Mouse (Mus musculus): ENCODE data around the gene Cep112.

Gene Cep112

DNA sequence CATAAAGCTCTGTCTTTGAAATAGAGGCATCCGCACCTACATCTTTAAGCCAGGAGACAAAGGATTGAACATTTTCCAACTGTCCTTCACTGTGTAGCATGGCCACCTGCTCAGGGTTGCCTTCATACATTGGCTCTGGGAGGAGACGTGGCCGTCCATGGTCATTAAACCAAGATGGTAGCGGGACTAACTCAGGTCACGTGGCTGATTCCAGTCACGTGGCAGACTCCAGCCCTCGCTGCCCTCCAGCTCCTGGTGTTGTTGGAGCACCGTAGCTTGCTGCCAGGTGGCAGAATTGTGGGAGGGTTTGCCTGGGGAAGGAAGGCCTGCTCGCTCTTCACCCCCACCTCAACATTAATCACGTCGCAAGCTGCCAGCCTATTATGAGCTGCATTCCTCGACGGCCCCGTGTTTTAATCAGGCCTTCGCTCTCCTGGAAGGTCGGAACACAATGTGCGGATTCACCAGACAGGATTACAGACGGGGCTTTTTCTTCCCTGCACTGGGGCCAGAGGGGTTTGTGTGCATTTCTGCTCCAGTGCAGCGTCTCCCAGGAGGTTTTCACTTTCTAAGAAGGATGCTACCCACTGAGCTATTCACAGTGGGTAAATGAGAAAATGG lies 460.4 kb downstream of the Cep112 start:
- DNase-seq: no peak

DNA sequence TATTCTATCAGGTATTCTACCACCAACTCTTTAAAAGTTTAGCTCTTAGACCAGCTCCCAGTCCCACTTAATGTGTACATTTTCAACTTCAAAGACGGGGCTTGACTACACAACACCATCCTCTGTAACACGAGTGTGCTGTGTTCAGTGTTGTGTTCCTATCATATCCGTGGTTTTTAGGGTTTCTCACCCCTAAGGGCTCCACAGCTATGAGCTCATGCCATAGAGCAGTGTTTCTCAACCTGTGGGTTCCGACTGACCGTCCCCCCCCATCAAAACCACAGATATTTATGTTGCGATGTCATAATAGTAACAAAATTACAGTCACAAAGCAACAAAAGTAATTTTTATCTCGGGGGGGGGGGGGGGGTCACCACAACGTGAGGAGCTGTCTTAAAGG lies 461.1 kb downstream of the Cep112 start:
- no peak for DNase-seq

DNA sequence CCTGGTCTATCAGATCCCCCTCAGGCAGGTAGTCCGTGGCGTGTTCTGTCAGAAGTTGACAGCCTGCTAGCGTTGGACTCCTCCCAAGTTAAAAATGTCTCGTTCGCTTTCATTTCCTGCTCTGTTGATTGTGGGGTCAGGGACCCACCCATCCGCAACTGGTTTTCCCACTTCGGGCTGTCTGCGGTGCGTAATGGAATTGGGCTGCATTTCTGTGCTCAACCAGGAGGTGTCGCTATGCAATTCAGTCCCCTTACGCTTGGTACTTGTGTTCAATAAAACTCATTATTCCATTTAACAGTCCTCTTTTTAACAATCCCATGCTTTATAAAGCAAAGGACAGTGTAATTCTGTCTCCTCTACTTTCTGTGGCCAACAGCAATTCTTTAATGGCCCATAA lies 464.1 kb downstream of the Cep112 start:
- peak; percentile 49 for DNase-seq

DNA sequence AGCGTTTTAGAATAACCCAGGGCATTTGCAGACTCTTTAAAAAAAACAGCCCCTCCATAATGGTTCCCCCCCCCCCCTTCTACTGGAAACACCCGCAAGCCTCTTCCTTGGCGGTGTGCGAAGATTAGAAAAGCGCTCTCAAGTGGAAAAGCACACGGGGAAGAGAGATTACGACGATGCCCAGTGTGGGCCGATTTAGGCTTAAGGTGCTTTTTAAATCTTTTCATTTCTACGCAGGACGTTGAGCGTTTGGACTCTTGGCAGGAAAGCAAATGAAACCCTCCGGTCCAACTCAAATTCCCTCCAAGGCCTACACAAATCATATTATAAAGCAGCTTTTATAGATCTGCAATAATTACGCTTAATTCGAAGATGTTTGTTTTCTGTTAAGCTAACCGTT lies 465.6 kb downstream of the Cep112 start:
- DNase-seq: no peak

DNA sequence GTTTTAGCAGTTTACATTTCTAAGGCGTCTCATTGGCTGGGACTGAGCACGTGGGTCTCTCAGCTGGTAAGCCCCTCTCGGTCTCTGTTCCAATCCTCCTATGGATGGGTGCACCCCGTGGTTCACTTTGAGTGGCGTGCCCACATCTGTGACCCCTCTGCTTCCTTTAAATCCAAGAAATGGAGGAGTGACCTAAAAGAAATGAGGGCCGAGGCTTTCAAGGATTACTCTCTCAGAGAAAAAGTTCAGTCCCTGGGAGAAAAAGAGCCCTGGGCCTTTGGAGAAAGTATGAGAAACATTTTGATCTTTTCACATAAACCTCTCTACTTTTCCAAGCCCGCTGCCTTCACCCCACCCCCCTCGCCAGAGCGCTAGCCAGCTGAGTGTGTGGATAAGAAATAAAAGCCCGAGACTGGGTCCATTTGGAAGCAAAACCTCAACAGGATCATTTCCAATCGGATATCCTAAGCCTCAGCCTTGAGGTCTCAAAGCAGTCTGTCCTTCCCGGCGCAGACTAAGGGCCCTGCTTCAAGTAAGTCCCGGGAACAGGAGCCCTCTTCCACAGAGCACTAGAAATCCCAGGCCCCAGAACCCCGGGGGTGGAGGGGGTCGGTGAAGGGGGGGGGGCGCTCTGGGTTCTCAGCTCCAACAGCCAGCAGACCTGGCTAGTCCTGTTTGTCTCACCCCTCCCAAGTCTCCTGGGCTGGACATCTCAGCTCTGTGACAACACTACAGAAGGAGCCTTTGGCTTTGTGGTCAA lies 466.3 kb downstream of the Cep112 start:
- no peak for DNase-seq

DNA sequence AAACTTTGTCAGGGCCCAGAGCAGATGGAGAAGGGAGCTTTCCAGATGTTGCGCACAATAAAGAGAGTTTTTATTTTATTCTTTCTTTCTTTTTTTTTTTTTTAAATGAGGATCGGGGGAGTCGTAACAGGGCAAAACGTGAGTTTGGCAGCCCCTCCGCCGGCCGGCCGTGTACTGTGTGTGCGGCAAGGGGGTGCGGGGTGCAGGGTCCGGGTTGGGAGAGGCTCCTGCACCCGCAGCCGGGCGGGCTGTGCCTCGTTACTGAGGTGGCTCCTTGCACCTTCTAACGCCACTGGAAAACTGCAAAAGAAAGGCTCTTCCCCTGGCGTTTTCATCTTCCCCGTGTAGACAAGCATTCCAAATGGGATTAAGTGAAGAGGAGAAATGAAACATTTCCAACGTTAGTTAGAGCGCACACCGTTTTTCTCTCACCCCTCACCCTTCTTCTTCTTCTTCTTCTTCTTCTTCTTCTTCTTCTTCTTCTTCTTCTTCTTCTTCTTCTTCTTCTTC lies 466.9 kb downstream of the Cep112 start:
- DNase-seq: no peak

DNA sequence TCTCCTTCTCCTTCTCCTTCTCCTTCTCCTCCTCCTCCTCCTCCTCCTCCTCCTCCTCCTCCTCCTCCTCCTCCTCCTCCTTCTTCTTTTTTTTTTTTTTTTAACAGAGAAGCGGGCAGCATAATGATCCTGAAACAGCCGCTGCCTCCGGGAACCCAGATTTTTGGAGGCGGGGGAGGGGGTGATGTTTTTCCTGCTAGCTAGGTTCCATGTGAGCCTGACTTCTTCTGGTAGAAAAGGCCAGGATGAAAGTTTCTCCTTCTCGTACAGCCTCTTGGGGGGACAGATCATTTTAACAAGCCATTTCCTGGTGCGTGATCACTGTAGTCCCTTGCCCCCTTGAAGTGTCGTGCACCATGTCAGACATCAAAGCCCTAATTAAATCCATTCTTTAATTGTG lies 467.4 kb downstream of the Cep112 start:
- DNase-seq: no peak

DNA sequence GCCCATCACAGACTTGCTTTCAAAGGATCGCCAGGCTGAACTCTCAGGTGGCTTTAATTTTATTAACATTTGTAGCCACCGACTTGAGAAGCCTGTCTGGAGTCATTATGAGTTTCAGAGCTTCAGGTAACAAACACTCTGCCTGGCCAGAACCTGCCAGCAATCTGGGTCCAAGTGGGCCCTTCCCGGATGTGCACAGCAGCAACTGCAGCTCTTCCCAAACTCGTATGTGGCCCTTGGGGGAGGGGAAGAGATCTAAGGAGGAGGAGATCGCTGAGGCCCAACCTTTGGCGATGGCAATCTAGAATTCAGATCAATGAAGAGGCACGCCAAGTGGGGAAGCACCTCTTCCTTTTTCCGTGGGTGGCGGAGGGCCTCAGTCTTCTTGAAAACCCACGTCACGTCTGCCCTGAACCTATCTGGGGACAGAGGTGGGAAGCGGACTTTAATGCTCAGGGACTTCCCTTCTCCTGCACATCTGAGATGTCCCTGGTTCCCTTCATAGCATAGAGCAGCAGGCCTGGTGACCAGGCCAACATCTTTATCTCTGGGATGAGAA lies 468.3 kb downstream of the Cep112 start:
- no peak for DNase-seq

DNA sequence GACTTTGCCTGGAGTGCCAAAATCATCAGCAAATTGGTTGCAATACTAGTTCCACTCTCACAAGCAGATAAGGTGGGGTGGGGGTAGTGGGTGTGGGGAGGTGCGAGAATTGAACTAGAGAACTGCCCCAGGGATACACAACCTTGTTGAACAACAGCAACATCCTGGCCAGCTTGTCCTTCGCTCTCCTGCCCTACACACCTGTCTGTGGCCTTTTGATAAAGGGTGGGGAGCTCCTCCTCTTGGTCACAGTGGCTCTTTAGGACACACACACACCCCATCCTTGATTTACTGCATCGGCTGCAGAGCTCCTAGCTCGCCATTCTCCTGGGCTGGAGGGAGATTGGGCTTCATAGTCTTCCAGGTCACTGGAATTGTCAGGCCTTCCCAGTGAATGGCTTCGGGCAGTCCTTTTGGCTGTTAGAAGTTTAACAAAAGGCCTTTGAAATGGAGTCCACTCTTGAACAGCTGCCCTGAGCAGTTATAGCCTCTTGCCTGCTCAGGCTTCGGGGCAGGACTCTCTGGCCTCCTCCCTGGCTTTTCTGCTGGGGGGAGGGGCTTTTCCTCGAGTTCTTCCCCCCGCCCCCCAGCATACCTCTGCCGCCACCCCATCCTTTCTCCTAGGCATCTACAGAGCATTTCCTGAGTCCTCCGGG lies 469.0 kb downstream of the Cep112 start:
- no peak for DNase-seq

DNA sequence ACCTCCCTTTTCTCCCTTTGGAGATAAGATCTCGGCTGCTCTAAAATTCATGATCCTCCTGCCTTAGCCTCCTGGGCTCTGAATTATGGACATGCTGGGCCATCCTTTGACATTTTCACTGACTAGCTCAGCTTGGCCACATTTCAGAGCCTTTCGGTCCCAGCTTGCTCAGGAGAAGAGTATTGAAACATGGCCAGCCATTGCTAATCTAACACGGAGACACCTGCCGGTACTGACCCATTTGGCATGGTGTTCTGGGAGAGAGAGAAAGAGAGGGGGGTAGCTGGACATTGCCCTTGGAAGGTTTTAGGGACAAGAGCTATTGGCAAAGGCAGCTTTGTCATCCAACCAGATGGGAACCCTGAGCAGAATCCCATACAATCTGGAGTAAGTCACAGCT lies 472.0 kb downstream of the Cep112 start:
- DNase-seq: no peak

DNA sequence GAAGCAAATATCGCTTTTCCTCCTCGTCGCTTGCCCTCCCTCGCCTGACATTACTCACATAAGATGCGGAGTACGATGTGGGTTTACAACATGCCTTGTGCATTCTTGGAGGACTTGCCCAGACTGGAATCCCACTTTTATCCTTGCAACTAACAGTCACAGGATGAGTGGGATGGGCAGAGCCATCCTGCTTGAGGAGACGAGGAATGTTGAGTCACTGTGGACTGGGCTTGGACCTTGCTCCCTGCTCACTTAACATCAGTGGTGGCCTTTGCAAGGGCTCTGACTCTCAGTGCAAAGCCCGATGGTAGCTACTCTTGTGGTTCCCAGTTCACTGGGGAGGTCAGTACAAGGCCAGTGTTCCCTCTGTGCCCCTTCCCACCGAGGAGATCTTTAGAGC lies 473.1 kb downstream of the Cep112 start:
- DNase-seq: no peak

DNA sequence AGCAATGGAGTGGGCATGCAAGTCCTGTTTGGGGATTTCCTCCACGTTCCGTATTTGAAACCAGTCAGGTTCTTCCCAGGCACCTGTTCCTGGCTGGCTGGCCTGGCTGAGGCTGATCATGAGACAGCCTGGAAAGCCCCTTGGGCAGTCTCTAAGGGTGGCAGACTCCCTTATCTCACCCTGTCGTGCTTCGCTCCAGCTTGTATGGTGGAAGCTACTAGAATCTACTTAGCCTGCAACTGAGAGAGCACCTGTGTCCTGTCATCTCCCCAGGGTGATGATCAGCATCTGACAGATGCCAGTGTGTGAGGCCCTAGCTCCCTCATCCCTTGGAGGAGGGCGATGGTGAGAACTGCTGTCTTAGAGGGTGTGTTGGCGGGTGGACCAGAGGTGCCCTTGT lies 473.5 kb downstream of the Cep112 start:
- no peak for DNase-seq

DNA sequence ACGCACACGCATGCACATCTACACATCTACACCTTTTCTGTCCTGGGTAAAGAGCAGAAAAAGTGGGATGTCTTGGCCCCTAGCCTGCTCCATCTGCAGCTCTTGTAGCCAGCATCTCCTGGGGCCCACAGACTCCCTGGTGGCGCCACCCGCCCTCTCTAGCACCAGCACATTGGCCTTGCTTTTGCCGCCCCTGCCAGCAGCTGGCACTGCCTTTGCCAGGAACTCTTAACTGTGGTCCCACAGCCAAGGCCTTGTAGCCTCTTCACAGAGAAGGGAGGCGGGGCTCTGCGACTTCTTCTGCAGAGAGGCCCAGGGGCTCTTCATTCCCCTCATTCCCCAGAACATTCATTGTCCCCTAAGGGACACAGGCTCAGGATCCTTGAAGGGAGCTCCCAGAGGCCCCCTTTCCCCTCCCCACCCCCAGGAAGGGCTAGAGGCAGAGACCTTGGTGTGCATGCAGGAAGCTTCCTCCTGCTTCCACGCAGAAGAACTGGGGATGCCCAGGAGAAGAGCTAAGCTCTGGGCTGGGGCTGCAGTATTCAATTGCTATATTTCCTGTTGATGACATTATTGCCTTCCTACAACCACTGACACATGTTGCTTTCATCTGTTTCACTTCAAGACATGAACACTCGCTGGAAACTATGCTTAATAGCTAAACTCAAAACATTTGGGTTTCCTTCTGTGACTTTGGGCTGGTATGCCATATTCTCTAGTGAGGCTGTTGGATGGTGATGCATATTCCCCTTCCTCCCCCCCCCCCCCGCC lies 475.9 kb downstream of the Cep112 start:
- no peak for DNase-seq

DNA sequence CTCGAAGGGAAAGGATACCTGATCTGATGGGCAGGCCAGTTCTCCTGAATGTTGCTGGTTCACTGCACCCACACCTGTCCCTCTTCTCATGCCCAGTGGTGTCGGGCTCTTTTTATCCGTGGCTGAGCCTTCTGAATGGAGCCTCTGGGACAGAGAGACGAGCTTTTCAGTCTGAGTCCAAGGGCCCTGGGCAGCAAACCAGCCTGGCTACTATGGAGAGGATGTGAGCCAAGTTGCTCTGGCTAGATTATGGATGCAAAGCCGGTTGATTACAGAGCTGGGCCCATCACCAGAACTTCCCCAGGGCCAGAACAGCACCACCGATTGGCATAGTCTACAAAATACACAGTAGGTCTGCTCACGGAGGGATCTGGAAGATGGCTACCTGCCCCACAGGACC lies 476.7 kb downstream of the Cep112 start:
- no peak for DNase-seq

DNA sequence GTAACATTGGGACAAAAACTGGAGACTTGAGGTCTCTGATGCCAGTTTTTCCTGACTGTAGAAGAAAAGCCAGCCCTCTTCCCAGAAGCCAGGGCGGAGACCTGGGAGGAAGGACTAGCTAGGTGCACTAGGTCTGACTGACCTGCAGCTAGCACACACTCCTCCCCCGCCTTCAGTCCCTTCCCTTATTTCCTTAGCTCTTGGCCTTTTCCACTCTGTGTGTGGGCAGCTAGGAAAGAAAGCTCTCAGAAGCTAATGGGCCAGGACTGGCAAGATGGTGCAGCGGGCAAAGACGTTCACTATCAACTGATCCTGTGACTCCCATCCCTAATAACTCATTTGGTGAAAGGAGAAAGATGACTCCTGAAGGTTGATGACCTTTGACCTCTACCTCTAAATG lies 477.3 kb downstream of the Cep112 start:
- DNase-seq: no peak

DNA sequence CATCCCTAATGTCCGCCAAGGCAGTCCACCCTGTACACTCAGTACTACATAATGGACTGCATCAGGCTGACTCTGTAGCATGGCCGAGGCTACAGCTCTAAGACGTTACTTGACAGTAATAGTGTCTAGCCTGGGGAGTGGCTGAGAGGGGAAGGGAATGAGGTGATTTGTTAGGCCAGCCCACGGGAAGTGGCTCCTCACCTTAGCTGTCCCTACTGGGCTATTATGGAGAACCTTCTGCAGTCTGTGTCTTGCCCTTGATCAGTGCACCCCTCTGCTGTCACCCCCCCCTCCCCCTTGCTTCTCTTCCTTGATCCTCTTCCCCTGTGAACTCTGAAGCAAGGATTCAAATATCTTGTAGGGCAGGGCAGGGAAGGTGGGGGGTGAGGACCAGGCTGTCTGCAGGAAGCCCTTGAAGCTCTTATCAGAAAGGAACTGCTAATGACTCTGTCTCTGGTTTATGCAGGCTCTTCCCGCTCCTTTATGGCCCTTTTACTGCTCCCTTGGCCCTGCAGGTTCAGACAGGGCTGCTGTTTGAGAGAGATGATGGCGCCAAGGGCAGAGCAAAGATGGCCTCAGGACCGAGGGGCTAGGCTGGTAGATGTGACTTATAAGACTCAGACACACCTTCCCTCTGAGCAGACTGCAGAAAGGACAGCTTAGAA lies 481.7 kb downstream of the Cep112 start:
- DNase-seq: no peak

DNA sequence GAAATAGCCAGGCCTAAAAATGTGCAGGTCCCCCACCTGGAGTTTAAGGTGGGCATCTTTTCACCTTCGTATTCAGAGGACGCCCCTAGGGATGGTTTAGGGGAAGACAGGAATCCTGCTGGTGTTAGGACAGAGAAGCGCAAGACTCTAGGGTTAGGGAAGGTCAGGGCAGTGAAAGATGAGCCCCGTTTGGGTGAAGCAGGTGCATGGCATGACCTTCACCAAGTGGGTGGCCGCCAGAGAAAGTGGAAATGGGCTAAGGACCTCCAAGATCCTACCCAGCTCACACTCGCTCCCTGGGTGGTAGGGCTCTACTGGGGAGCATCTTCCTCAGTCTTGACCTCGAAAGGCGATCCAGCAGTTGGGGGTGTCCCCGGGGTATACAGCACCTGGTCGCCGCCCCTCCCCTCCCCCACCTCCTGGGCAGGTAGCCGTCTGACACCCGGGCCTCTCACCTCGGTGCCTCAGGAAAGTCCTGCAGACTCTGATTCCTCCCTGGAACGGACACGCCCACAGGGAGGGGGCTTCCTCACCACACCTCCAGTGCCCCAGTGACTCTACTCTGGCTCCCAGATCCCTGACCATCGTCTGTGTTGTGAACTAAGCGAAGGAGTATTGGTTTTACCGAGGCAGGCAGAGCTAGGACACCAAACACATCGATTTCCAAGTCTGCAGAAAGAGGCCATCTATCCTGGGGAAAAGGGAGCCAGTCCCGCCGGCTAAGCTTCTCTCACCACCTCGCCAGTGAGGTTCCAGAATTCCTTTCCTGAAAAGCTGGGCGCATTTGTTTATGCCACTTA lies 484.6 kb downstream of the Cep112 start:
- no peak for DNase-seq

Measured in thymus, postnatal 4 days (tissue).